Mouse (Mus musculus): ENCODE measurements around the gene Rep15.

The Rep15 gene

GRCm38 (mm10) chr6:147029591-147029990 lies 2.8 kb upstream of the Rep15 start:
- DNase-seq (ENCODE audit: low read depth): no peak

DNA sequence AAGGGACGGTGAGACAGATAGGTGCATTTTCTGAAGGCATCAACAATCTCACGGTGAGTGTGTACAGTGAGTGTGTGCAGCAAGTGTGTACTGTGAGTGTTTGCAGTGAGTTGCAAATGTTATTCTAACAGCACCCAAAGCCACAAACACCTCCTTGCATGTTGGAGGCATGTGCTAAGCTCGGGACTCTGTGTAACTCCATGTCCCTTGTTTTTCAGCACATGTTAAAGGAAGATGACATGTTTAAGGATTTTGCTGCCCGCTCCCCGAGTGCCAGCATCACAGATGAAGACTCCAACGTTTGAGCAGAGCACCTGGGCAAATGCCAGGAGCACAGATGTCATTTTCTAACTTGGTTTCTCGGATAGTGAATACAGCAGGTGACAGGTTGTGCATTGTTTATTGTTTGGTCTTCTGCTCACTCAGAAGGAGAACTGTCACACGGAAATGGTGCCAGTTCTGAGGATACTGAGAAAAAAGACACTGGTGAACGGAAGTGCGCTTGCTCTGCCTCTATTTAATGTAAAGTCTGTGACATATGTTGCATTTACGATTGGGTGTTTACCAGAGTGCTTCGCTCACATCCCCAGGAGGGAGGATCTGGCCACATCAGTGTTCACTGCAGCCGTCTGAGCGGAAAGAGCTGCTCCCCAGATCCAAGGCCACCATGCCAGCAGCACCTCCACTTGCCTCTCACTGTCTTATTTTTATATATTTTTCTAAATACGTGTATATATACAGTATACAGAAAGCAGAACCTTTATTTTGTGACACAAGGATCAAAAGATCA lies 2.1 kb upstream of the Rep15 start:
- no peak for DNase-seq (ENCODE audit: low read depth)

DNA sequence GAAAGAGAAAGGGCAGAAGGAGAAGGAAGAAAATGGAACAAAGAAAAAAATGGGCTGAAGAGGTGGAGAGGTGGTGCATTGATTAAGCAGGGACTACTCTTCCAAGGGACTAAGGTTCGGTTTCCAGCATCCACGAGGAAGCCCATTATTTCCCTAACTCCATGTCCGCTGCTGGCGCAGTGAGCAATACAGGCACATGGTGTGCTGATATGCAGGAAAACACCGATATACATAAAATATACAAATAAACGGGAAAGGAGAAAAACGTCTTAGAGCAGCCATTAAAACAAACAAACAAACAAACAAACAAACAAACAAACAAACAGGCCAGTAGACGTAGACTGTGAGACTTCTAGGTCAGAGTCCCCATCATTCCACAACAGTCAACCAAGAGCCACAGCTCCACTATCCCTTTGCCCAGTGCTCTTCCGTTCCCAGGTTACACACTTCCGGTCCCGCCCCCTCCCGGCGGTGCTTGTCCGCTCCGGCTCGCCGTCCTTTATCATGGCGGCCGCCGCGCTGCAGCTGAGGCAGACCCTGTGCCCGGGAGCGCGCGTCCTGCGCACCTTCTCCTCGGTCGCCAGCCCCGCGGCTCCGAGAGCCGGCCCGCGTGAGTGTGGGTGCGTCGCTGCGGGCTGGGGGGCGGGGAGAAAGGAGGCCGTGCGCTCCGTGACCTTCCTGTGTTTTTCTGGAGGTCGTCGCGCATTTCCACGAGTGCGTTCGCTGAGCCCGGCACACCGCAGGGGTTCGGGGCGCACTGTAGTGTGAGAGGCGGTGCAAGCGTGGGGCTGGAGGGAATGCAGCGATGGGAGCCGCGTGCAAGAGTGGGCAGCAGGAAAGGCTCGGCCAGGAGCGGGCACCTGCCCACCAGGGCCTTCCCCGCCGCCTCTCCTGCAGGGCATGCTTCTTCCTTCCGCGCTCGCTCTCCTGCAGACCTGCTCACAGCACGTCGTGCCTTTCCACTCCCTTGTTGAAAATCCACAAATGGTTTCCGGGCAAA lies 10.2 kb downstream of the Rep15 start, which contains the start of gene Mrps35:
Gene Mrps35 (plus strand): TSS at position 474 of the 1,000 bp plus-strand sequence.
- DNase-seq (ENCODE audit: low read depth): peak; percentile 96

GRCm38 (mm10) chr6:147043633-147044032 lies 11.2 kb downstream of the Rep15 start:
- DNase-seq (ENCODE audit: low read depth): peak; percentile 19

DNA sequence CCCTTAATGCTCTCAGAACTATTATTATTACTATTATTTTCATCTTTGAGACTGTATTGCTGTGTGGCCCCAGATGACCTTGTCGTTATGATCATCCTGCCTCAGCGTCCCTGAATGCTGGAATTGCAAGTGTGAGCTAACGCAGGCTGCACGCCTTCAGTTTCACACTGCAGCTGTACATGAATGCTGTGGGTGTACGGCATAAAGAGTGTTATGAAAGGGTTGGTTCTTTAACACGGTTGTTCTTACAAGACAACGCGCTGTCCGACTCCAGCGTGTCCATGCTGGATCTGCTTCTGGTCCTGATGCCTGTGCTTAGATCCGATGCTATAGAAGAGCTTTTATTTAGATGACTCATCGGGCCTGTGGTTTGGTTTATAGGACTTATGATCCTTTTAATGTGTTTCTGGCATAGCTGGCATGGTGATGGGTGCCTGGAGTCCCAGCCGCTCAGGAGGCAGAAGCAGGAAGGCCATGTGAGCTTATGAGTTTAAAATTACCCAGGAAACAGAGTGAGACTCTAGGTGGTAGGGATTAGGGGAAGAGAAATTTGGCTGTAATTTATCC lies 16.9 kb downstream of the Rep15 start:
- no peak for DNase-seq (ENCODE audit: low read depth)

DNA sequence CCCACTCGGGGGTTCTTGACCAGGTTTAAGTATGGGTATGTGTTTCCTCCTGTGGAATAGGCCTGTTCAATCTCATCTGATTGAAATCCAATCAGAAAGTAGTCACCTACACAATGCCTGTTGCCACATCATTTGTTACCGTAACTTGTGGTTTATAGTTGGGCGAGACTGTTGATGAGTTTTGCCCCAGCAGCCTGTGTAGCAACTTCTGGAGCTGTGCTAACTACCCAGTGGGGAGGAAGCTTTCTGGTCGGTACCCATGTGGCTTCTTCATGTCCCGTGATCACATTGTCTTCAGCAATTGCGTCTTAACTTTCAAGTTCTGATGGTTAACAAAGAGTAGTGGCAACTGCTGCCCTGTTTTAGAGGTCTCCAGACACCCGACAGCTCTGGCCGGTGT lies 19.3 kb downstream of the Rep15 start:
- DNase-seq (ENCODE audit: low read depth): no peak

DNA sequence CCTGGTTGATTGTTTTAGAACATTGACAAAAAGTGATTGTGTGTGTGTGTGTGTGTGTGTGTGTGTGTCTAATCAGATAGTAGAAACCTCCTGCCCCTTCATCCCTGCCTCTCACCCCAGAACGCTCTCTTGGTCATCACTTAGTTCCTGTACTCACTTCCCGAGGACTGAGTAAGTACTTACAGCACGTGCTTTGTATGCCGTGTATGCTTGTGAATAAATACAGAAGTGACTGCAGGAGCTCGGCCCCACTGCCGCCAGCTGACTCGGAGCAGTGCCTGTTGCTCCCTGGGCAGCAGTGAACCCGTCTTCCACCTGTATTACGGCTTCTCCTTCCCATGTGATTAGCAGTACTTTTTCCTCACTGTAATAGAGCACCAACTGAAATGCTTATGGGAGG lies 20.1 kb downstream of the Rep15 start:
- DNase-seq (ENCODE audit: low read depth): no peak

DNA sequence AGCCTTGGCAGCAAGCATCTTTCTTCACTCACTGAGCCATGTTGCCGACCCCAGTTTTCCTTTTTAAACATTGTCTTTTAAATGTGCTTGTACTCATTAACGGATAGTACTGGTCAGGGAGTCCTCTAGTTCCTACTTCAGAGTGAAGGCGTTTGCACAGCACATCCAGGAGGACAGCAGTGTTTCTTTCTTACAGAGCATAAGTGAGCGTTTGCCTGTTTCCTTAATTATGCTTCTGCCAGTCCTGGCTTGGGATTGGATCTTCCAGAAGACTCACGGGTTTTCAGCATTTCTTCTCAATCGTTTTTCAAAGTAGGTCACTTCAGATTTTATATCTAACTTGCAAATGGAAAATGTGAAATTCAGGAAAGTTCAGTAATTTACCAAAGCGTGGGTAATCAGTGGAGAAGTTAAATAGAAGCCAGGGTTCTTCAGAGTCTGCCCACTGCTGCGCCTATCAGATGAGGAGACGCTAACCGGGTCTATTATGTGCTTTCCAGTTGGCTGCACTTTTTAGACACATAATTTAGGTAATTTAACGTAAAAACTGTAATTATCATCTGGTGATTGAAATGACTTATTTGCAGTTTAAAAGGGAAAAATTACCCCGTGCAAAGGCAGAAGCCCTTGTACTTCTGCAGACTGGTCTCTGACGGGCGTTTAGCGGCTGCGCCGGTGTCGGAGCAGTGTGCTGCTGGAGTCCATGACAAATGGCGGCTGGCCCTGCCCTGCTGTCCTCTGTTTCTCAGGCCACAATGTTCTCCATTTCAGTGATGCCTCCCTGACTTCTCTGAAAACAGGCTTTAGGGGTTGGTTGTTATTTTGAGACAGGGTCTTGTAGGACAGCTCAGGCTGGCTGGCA lies 21.6 kb downstream of the Rep15 start:
- no peak for DNase-seq (ENCODE audit: low read depth)

GRCm38 (mm10) chr6:147055374-147055977 lies 23.1 kb downstream of the Rep15 start:
- no peak for DNase-seq (ENCODE audit: low read depth)

DNA sequence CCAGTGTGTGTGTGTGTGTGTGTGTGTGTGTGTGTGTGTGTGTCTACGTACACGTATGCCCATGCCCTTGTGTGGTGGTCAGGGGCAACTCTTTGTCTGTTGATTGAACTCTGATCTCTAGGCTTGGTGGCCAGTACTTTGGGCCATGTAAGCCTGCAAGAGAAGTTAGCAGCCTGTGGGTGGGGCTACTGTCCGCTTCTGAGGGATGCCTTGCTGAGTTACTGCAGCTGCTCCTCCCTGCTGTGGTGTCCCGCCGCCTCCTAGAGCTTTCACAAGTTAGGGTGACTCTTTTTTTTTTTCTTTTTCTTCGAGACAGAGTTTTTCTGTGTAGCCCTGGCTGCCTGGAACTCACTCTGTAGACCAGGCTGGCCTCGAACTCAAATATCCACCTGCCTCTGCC lies 26.9 kb downstream of the Rep15 start:
- DNase-seq (ENCODE audit: low read depth): no peak

GRCm38 (mm10) chr6:147061630-147062029 lies 29.2 kb downstream of the Rep15 start:
- DNase-seq (ENCODE audit: low read depth): no peak

GRCm38 (mm10) chr6:147062034-147062433 lies 29.6 kb downstream of the Rep15 start:
- no peak for DNase-seq (ENCODE audit: low read depth)

DNA sequence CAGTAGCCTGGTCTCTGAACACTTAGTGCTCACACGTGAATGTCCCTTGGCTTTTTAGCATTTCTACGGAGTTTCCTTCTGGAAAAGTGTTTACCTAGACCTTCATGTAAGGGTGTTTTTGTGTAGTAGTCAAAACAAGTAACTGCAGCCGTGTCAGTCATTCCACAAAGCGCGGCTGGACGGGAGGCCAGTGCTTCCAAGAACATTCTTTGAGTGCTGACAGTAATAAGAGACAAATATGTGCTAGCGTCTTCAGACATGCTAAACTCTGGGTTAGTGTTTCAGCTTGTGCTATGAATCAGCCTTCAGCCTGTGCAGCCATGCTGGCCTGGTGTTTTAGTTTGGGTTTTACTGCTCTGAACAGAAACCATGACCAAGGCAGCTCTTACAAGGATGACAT lies 30.3 kb downstream of the Rep15 start:
- peak; percentile 8 for DNase-seq (ENCODE audit: low read depth)

- no peak for DNase-seq (ENCODE audit: low read depth)
These were observed 32.0 kb downstream of the Rep15 start for GRCm38 (mm10) chr6:147064226-147064943.

- peak; percentile 12 for DNase-seq (ENCODE audit: low read depth)
These were observed 32.5 kb downstream of the Rep15 start for GRCm38 (mm10) chr6:147064944-147065261.

DNA sequence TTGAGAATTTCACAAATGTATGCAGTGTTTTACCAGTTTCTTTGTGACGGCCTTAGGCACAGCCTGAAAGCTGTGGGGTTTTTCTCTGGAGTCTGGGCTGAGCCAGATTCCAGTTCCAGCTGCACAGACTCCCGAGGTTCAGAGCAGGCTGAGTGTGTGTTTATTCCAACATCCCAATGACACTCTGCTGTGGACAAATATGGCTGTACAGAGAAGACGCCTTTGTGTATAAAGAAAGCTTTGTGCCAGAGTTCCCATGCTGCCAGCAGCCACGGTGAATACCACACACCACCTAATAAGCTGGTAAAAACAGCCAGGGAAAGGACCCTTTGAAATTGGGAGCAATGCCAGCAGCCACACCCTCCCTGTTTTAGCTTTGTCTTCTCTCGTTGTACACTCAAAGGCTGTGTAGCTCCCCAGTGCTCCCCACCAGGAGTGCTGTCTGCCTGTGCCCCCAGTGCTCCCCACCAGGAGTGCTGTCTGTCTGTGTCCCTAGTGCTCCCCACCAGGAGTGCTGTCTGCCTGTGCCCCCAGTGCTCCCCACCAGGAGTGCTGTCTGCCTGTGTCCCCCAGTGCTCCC lies 43.5 kb downstream of the Rep15 start:
- DNase-seq (ENCODE audit: low read depth): no peak

GRCm38 (mm10) chr6:147076878-147077277 lies 44.5 kb downstream of the Rep15 start:
- DNase-seq (ENCODE audit: low read depth): no peak

- no peak for DNase-seq (ENCODE audit: low read depth)
These were observed 47.5 kb downstream of the Rep15 start for GRCm38 (mm10) chr6:147079919-147080318.

Data from NIH3T3 (cell line).